Mouse (Mus musculus) hematopoietic stem cell, adult 5-6 weeks (primary cell): ENCODE data around the gene Pgap3. TPM values are rescaled to one million over a fixed set of nuclear protein-coding genes. Genes with fewer than 3 reads are reported as not detected.
A peak's percentile ranks its signal among the peaks of the same experiment; 100 is the strongest.

Source experiments
- ATAC-seq, 2 experiments: fragments of 125-278 bp in 1 of 2; replicated peaks in 1 of 2; 2 replicates each; pipeline ENCODE4 v1.8.0; 2016 to 2017; ENCODE audit warnings: inconsistent platforms in 2 of 2, mild to moderate bottlenecking in 2 of 2, moderate number of reproducible peaks in 2 of 2, low read depth in 1 of 2, moderate TSS enrichment in 1 of 2; ENCODE audit not compliant: low FRiP score in 2 of 2, poor library complexity in 2 of 2, severe bottlenecking in 2 of 2, insufficient read depth in 1 of 2, low TSS enrichment in 1 of 2
- total RNA-seq: library from RNA; stranded (forward); fragments of 172-1452, 232-1000 nt; gene quantifications from 2 replicates; pipeline ENCODE4 v1.2.3, GENCODE M21; 2017

Pgap3 gene
- total RNA-seq, 1 experiment from 2014 or later: 7.4 TPM

DNA sequence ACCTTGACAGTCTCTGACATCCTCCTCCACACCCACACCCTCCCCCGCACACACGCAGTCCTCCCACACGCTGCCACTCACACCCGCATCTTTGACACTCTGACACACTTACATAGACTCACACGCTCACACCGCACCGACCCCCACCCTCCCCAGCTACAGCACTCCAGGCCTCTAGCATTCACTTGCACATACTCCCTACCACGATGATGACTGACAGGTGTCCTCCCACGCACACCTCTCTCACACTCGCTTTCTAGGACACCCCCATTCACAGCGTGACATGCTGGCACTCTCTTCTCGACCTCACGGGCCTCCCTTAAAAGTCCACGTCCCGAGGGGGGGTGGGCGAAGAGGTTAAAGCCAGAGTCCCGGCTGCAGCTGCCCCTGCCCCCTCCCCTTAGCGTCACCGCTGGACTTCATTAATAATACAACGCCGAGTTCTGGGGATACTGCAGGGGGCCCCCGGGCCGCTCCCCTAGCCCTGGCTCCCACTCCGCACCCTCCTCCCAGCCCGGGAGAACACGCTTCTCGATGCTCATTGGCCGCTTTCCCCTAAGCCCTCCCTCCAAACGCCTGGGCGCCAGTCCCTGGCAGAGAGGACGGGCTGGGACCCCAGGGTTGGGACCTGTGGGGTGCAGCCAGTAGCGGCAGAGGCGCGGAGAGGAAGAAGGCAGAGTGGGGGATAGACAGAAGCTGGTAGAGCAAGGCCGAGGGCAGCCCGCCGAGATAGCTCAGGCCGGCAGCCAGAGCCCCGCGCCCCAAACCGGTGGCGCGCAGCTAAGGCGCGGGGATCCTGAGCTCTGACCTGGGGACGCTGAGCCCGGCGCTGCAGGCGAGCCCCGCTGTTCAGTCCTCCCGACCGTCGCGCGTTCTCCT, 52.0 kb downstream of the Pgap3 start, which contains the start of gene Ppp1r1b:
TSS of gene Ppp1r1b (plus strand) at position 322 of the 879 bp plus-strand sequence.
- ATAC-seq: peak in 1 of 2 experiments; percentile 30; a peak in 2 of 4 replicates

DNA sequence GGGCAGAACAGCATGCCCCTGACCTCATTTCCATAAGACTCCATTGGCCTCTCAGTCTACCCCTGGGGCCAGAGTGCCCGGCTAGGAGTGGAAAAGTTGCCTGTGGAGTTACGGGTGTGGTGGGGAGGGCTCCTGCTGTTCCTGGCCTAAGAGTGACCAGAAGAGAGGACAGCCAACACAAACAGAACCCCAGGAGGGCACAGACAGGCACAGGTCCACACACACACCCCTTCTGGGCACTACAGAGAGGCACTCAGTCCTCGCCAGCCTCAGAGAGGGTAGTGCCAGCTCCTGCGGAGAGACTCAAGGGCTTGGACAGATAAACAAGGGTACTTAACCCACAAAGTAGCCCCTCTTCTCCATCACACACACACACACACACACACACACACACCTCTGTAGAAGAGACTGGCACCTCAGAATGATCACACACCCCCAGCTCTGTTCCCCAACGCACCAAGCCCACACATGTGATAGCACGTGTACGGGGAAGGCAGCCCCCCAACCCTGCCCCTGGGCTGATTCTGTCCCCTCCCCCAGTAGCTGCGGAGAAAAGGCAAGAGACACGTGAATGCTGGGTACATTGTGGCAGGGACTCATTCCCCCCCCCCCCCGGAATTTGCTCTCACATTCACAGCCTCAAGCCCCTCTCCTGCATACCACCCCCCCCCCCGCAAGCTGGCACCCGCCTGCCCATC, 52.8 kb downstream of the Pgap3 start:
- no peak for ATAC-seq

DNA sequence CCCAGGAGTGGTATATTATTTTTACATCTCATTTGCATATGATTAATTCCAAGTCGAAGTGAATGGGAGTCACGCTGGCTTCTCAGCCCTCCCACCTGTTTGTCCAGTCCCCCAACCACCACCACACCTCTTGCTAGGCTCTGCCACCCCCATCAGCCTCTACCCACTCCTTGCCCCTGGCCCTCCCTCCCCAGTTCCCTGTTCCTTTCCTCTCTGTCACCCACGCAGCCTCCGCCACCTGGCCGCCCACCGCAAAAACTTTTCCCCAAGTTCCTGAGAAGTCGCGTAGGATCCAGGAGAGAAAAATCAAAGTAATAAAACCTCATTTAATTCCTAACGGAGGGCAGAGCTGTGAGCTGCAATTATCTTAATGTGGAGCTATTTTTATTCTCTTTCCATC, 54.1 kb downstream of the Pgap3 start:
- ATAC-seq: no peak

DNA sequence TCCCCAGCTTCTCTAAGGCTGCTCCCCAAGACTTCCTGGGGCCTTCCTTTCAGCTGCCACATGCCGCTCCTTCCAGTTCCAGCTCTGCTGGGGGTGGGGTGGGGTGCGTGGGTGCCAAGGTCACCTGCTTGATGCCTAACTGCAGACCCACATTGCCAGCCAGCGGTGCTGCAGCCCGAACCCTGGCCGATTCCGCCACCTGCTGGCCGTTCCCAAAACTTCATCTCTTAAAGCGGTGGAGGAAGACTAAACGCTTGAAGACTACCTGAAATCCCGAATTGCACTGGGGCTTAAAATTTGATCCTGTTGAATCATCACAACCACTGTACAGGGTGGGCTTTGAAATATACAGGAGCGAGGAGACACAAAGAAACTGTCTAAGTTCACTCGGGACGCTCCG, 55.0 kb downstream of the Pgap3 start:
- peak; percentile 43 to 50; a peak in 2 of 4 replicates for ATAC-seq

DNA sequence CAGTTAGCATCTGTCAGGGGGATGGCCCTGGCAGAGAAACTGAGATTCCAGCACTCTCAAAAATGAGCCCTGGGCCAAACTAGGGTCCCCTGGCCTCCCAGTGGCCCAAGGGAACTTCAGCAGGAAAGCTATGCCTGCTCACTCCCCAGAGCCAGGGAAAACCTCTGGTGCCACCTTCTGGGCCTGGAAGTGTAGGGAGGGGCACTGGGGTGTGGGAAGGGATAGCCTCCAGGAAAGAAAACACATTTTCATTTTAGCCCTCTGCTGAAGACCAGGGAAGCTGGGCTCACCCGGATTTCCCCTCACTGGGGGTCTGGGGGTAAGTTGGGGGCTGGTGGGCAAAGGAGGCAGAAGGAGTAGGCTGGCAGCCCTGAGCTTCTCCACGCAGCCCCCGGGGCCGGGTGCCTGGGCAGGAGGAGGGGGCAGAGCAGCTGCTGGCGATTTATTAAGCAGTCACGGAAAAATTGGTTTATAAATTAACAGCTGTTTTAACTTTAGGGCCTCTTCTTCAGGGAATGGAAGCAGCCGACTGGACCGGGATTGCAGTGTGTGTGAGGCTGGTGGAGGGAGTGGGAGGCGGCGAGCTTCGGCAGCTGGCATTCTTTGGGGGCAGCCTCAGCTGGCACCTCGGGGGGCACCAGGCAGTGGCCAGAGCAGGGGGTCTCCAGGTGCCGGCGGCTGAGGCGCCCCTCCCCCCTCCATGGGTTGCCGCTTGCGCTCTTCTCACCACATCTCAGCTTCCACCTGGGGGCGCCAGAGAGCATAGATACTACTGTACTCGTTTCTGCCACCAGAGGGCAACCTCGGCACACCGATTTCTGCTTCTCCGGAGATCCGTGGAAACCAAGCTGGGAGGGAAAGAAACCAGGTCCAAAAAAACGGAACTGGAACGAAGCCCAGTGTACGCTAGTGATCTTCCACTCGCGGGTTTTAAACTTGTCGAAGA, 58.0 kb downstream of the Pgap3 start:
- ATAC-seq: peak; percentile 76 to 90

DNA sequence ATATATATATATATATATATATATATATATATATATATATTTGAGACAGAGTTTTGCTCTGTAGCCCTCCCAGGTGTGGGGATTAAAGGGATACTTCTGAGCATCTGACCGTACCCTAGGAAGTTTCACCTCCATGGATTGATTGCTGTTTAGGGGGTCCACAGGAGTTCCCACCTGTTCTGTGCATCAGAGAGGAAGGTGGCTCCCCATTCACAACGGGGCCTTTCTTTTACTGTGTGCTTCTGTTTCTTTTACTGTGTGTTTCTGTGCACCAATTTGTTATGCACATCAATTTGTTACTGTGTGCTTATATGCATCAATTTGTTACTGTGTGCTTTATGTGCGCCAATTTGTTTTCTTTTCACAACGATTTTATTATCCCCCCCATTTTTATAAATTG, 59.1 kb downstream of the Pgap3 start:
- ATAC-seq: no peak

DNA sequence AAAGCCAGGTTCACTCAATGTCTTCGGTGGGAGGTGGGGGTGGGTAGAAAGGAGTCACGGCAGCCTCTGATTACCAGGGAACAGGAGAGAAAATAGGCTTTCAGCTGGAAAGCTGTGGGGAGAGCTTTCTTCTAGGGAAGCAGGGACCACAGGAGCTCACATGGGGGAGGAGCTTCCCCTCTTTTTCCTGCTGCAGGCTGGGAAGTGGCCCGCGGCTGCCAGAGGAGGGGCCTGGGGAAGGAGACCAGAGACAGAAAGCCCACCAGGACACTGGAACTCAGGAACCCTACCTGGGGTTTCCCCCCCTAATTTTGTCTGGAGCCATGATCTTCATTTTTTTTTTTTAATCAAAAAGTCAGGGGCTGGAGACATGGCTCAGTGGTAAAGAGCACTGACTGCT, 59.7 kb downstream of the Pgap3 start:
- ATAC-seq: no peak

DNA sequence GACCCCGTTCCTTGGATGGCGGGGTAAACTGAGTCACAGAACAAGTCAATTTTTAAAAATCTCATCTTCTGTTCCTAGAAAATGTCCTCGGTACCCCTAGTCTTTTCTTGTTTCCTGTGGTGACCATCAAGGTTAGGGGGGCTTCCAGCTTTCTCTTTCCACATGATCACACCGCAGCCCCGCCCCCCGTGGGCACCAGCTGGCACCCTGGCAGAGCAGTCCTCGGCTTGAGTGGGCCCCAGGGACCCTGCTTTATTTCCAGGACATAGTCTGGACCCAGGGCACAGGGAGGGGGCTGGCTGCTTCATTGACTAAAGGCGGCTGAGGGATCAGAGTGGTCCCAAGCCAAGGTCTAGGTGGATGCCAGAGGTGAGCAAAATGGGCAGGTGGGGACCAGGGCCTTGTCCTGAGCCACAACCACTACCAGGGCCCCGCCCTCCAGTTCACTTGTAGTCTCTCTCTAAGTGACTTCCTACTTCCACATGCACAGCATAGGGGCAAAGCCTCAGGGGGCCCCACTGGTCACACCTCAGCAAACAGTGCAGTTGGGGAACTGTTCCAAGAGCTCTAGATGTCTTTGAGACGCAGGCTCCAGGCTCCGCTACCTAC, 60.5 kb downstream of the Pgap3 start:
- ATAC-seq: no peak

DNA sequence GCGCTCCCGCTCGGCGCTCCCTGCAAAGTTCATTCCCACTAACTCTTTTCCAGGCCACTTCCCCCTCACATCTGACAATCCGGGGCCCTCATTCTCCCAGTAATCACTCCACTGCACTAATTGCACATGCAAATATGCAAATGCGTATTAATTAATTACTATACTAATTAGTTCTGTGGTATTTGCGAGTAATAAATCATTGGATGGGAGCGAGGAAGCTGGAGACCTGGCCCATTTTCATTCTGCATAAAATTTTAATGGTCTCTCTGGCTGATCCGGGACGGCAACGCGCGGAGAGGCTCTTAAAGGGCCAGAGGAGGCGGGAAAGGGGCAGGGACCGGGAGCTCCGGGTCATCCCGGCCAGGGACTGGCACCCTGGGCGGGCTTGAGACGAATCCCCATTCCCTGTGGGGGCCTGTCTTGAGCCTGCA, 61.2 kb downstream of the Pgap3 start:
- no peak for ATAC-seq

Other genes starting within 250 kb of the Pgap3 start
- 44.3 and 69.4 TPM in 2 replicates for gene Med1, start 207.2 kb downstream of the Pgap3 start, total RNA-seq
- 68.2 and 73.3 TPM in 2 replicates for gene Cdk12, start 197.4 kb downstream of the Pgap3 start, total RNA-seq
- not detected in 2 replicates for gene Neurod2, start 70.8 kb downstream of the Pgap3 start, total RNA-seq
- gene Ppp1r1b, start 52.1 kb downstream of the Pgap3 start, total RNA-seq: 0.30 TPM in 1 of 2 replicates, not detected in the other
- gene Stard3, start 42.1 kb downstream of the Pgap3 start, total RNA-seq: 16.5 and 24.5 TPM in 2 replicates
- gene Tcap, start 16.7 kb downstream of the Pgap3 start, total RNA-seq: 0.56 TPM in 1 of 2 replicates, not detected in the other
- gene Pnmt, start 14.0 kb downstream of the Pgap3 start, total RNA-seq: not detected in 2 replicates
- not detected in 2 replicates for gene Erbb2, start 12.0 kb upstream of the Pgap3 start, total RNA-seq
- gene Mien1, start 38.5 kb upstream of the Pgap3 start, total RNA-seq: 18.2 and 42.3 TPM in 2 replicates
- not detected in 2 replicates for gene Grb7, start 45.9 kb upstream of the Pgap3 start, total RNA-seq
- 0.89 and 5.7 TPM in 2 replicates for gene Ikzf3, start 145.5 kb upstream of the Pgap3 start, total RNA-seq
- gene Zpbp2, start 150.6 kb upstream of the Pgap3 start, total RNA-seq: not detected in 2 replicates
- 19.9 and 28.1 TPM in 2 replicates for gene Ormdl3, start 186.9 kb upstream of the Pgap3 start, total RNA-seq
- not detected in 2 replicates for gene Lrrc3c, start 197.8 kb upstream of the Pgap3 start, total RNA-seq
- 0.69 and 4.6 TPM in 2 replicates for gene Gm12355, start 225.2 kb upstream of the Pgap3 start, total RNA-seq
- not detected in 2 replicates for gene Gsdma3, start 225.9 kb upstream of the Pgap3 start, total RNA-seq
- gene Gsdma2, start 246.3 kb upstream of the Pgap3 start, total RNA-seq: not detected in 2 replicates